Mouse (Mus musculus) intestine, embryonic 14.5 days (tissue): ENCODE measurements around the gene Myo9a. TPM values are rescaled to one million over a fixed set of nuclear protein-coding genes. Genes with fewer than 3 reads are reported as not detected.
A peak's percentile ranks its signal among the peaks of the same experiment; 100 is the strongest.

ENCODE experiments used
- ATAC-seq: fragments of 200-750 bp; cut with Nextera tagmentation; replicated peaks from 2 replicates; pipeline ENCODE4 v1.8.0; 2017; ENCODE audit warnings: low read depth, moderate number of reproducible peaks, moderate TSS enrichment, moderate library complexity; ENCODE audit not compliant: low FRiP score, low TSS enrichment
- DNase-seq: peaks from one replicate; pipeline ENCODE4 v3.0.0-alpha.2; 2018; ENCODE audit warnings: low spot score
- H3K27ac ChIP-seq: fragments of 300-500 bp; sonication (generic); 2 replicates; pipeline ENCODE4 v1.5.1; 2014; ENCODE audit warnings: low read depth, mild to moderate bottlenecking, control low read depth
- H3K27me3 ChIP-seq: fragments of 300-500 bp; sonication (generic); replicated peaks from 2 replicates; pipeline ENCODE4 v1.6.1; 2014; ENCODE audit warnings: low read length, control low read depth; ENCODE audit not compliant: control insufficient read depth, insufficient read depth
- H3K36me3 ChIP-seq: fragments of 300-500 bp; sonication (generic); 2 replicates; pipeline ENCODE4 v1.6.1; 2014; ENCODE audit warnings: low read length, control low read depth; ENCODE audit not compliant: control insufficient read depth, insufficient read depth
- H3K4me1 ChIP-seq: fragments of 300-500 bp; sonication (generic); replicated peaks from 2 replicates; pipeline ENCODE4 v1.6.1; 2014; ENCODE audit warnings: low read length, control low read depth, mixed read lengths; ENCODE audit not compliant: control insufficient read depth, insufficient read depth
- H3K4me2 ChIP-seq: fragments of 300-500 bp; sonication (generic); 2 replicates; pipeline ENCODE4 v1.6.1; 2014; ENCODE audit warnings: low read length
- H3K4me3 ChIP-seq: fragments of 300-500 bp; sonication (generic); 2 replicates; pipeline ENCODE4 v1.5.1; 2014; ENCODE audit warnings: low read depth, low read length, control low read depth, mixed read lengths
- H3K9ac ChIP-seq: fragments of 300-500 bp; sonication (generic); 2 replicates; pipeline ENCODE4 v1.6.1; 2014; ENCODE audit warnings: mild to moderate bottlenecking, low read length
- H3K9me3 ChIP-seq: fragments of 300-500 bp; sonication (generic); 2 replicates; pipeline ENCODE4 v1.6.1; 2016; ENCODE audit warnings: low read length, control low read depth; ENCODE audit not compliant: control insufficient read depth
- WGBS: fragments of 180-500 bp; shearing (Covaris S2); extraction: QIAGEN DNeasy Blood & Tissue Kit; methylation state at CpG from one replicate; pipeline ENCODE4 v1.1.7; 2014; 5-methylcytosine and 5-hydroxymethylcytosine counted together
- polyA plus RNA-seq: library from polyadenylated mRNA; unstranded; fragments of >200 nt; fragmentation: Nextera tagmentation; extraction: Ambion mirVana; gene quantifications from 2 replicates; pipeline ENCODE4 v1.2.1, GENCODE M21; 2014

Myo9a gene
- polyA plus RNA-seq, result 16.0 and 16.7 TPM in 2 replicates

DNA sequence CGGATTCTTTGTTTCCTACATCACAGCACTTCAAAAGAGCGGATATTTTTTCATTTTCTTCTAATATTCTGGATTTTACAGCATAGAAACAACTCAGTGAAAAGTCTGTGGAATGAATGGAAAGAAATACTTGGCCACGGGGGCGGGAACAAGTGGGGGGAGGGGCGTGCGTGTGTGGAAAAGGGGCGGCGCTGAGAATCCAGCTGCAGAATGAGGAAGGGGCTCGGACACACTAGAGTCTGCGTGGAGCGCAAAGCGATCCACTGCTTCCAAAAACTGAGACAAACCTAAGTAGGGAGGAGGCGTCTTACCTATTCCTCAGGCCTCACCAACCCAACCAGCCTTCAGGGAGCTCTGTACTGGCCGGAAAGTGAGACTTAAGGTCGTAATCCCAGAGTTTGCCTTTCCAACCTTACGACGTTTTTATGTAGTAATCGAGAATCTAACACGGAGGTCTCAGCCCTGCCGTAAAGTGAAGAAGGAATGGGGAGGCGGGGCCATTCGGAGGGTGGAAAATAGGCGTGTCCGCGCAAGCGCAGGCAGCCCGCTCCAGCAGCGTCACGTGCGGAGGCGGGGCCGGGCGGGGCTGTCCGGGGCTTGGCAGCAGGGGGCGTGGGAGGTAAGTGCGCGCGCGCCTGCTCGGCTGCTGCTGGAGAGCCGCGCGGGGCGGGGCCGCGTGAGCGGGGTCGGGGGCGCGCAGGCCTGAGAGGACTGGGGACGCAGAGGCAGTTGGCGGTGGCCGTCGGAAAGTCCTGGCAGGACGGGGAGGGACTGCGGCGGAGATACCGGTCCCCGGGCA, at the start of gene Myo9a, which contains the start of gene Senp8:
Myo9a (plus strand) TSS at position 630 of the 799 bp plus-strand sequence.
Senp8 (minus strand) TSS at position 444 of the 799 bp plus-strand sequence.
- under 1% methylated on average over 56 of the region's 59 CpGs for WGBS
- Histone ChIP-seq H3K9ac (peak within 1 kb of the TSS; percentile 79), H3K36me3 (no peaks in the 10 kb centered on the region), H3K27me3 (no peaks in the 10 kb centered on the region), H3K4me3 (peak within 1 kb of the TSS; percentile 79), H3K4me1 (peaks cover 8% of the 10 kb centered on the region; the same call in 1 of the 2 replicates), H3K4me2 (peak within 1 kb of the TSS; percentile 81), H3K9me3 (no peaks in the 10 kb centered on the region), H3K27ac (peak within 1 kb of the TSS; percentile 93)
- ATAC-seq (peak; percentile 96), DNase-seq (peak; percentile 99)

GRCm38 (mm10) chr9:59701094-59701493, 49.6 kb upstream of the Myo9a start:
- Histone ChIP-seq H3K9ac (no peak overlapping the region), H3K27me3 (no peaks in the 10 kb centered on the region), H3K36me3 (no peaks in the 10 kb centered on the region), H3K4me2 (no peak overlapping the region), H3K4me1 (no peaks in the 10 kb centered on the region), H3K9me3 (no peaks in the 10 kb centered on the region), H3K27ac (no peak overlapping the region), H3K4me3 (no peak overlapping the region)
- 89% methylated on average over 7 of the region's 7 CpGs for WGBS
- DNase-seq (no peak), ATAC-seq (no peak)

DNA sequence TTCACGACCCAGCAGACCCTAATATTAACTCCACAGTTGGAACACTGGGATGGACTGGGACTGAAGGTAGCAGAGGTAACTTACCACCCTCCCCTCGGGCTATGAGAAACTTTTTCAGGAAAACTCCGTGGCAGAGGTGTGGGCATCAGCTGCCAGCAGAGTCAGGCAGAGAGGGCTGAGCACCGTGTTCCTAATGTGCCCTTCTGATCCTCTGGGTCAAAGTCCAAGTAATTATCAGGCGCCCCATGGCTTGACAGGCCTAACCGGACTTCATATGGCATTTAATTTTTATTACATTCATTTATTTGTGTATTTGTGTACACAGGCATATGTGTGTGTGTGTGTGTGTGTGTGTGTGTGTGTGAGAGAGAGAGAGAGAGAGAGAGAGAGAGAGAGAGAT, 47.6 kb upstream of the Myo9a start:
- H3K27ac ChIP-seq, result no peak overlapping the region
- no peaks in the 10 kb centered on the region for H3K27me3 ChIP-seq
- no peaks in the 10 kb centered on the region for H3K9me3 ChIP-seq
- no peak overlapping the region for H3K9ac ChIP-seq
- no peak overlapping the region for H3K4me3 ChIP-seq
- WGBS, result 56% methylated on average over 6 of the region's 6 CpGs
- ATAC-seq (no peak), DNase-seq (no peak)
- no peak overlapping the region for H3K4me2 ChIP-seq
- no peaks in the 10 kb centered on the region for H3K36me3 ChIP-seq
- no peaks in the 10 kb centered on the region; the same call in 1 of the 2 replicates for H3K4me1 ChIP-seq

GRCm38 (mm10) chr9:59706850-59707825, 43.6 kb upstream of the Myo9a start:
- Histone ChIP-seq H3K4me2 (no peak overlapping the region), H3K27ac (no peak overlapping the region), H3K9ac (no peak overlapping the region), H3K4me1 (no peaks in the 10 kb centered on the region; the same call in 1 of the 2 replicates), H3K4me3 (no peak overlapping the region), H3K9me3 (no peaks in the 10 kb centered on the region), H3K27me3 (no peaks in the 10 kb centered on the region), H3K36me3 (no peaks in the 10 kb centered on the region)
- 49% methylated on average over 10 of the region's 10 CpGs for WGBS
- DNase-seq, result no peak
- no peak for ATAC-seq

DNA sequence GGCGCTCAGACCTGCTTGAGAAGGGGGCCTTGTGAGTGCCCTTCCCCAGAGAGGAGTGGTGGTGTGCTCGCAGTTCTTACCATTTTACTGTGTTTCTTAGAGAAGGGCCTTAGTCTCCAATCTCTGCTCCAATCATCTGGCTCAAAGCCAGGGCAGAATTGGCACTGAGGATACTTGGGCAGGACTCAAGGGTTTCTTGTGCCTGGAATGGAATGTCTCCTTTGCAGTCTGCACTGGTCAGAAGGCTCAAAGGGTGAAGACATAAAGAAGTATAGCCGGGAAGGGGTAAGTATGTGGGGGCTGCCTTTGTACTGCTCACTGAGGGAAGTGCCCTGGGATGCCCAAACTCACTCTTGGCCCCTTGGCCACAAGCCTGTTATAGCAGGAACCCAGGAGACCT, 41.5 kb upstream of the Myo9a start:
- no peak overlapping the region for H3K4me2 ChIP-seq
- H3K4me1 ChIP-seq, result no peaks in the 10 kb centered on the region; the same call in 1 of the 2 replicates
- WGBS, result 85% methylated on average over 3 of the region's 3 CpGs
- ATAC-seq, result no peak
- no peaks in the 10 kb centered on the region for H3K9me3 ChIP-seq
- no peak overlapping the region for H3K4me3 ChIP-seq
- H3K9ac ChIP-seq, result no peak overlapping the region
- no peak for DNase-seq
- no peaks in the 10 kb centered on the region for H3K27me3 ChIP-seq
- no peaks in the 10 kb centered on the region for H3K36me3 ChIP-seq
- H3K27ac ChIP-seq, result no peak overlapping the region

- WGBS, result 53% methylated on average over 7 of the region's 7 CpGs
- Histone ChIP-seq H3K9ac (no peak overlapping the region), H3K4me3 (no peak overlapping the region), H3K27me3 (no peaks in the 10 kb centered on the region), H3K27ac (no peak overlapping the region), H3K4me1 (no peaks in the 10 kb centered on the region), H3K9me3 (no peaks in the 10 kb centered on the region), H3K36me3 (no peaks in the 10 kb centered on the region), H3K4me2 (no peak overlapping the region)
- DNase-seq, result no peak
- no peak for ATAC-seq
Measured at GRCm38 (mm10) chr9:59716275-59716898, 34.3 kb upstream of the Myo9a start.

DNA sequence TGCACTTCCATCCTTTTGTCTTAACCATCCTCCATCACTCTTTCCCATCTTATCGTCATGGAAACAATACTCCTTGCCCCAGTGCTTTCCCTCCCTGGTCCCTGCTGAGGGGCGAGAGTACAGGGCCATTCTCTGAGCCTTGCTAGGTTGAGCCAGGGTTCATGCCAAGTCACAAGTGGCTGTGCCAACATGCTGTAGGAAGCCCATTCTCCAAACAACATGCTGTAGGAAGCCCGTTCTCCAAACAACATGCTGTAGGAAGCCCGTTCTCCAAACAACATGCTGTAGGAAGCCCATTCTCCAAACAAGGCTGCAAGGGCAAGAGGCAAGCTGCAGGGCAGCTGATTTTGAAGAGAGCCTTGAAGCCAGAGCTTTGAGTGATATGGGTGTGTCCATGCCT, 32.5 kb upstream of the Myo9a start:
- WGBS, result 89% methylated on average over 4 of the region's 4 CpGs
- Histone ChIP-seq H3K4me2 (no peak overlapping the region), H3K27ac (no peak overlapping the region), H3K4me1 (no peaks in the 10 kb centered on the region; the same call in 1 of the 2 replicates), H3K36me3 (no peaks in the 10 kb centered on the region), H3K27me3 (no peaks in the 10 kb centered on the region), H3K9me3 (no peaks in the 10 kb centered on the region), H3K9ac (no peak overlapping the region), H3K4me3 (no peak overlapping the region)
- DNase-seq, result no peak
- no peak for ATAC-seq

DNA sequence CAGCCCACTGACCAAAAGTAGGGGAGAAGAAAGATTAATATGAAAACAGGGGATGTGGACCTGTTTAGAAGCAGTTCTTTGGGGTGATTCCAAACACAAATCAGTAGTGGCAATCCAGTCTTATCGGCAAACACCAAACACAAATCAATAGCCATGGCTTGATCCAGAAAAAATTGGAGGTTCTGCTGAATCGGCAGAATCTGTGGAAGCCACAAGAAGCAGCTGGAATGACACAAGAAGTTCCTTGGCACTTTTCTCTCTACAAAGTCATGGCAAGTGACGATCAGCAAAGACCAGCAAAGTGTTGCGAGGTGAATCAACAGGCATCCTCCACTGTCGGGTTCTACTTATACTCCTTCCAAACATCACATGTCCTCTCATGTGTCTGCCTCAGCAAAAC, 29.6 kb upstream of the Myo9a start:
- 86% methylated on average over 5 of the region's 5 CpGs for WGBS

More for the DNA sequence above, 29.6 kb upstream of the Myo9a start:
- H3K4me2 ChIP-seq, result no peak overlapping the region
- H3K27ac ChIP-seq, result no peak overlapping the region
- no peak for DNase-seq
- no peak overlapping the region for H3K9ac ChIP-seq
- ATAC-seq, result no peak
- H3K9me3 ChIP-seq, result no peaks in the 10 kb centered on the region
- H3K4me1 ChIP-seq, result peaks cover 6% of the 10 kb centered on the region; the same call in 1 of the 2 replicates
- H3K27me3 ChIP-seq, result no peaks in the 10 kb centered on the region
- H3K4me3 ChIP-seq, result no peak overlapping the region
- H3K36me3 ChIP-seq, result no peaks in the 10 kb centered on the region
